Mouse (Mus musculus) embryo, embryonic 11 days (tissue): Measurements from ENCODE around the gene Swsap1.

Experiments
- DNase-seq: peaks from one replicate; pipeline ENCODE4 v3.0.0-alpha.2; 2015

Swsap1 gene

GRCm38 (mm10) chr9:21955570-21956281 lies at the start of gene Swsap1:
Gene Swsap1, plus strand, starts transcription at chr9:21955755.
- DNase-seq: peak; percentile 97

- DNase-seq: no peak
Measured at GRCm38 (mm10) chr9:21908216-21908615, 47.3 kb upstream of the Swsap1 start.

GRCm38 (mm10) chr9:21909474-21910223 lies 45.9 kb upstream of the Swsap1 start:
- no peak for DNase-seq

GRCm38 (mm10) chr9:21916851-21917492 lies 38.6 kb upstream of the Swsap1 start:
- DNase-seq: no peak

GRCm38 (mm10) chr9:21917493-21918034 lies 38.0 kb upstream of the Swsap1 start:
- no peak for DNase-seq

- DNase-seq: peak; percentile 100
Measured at GRCm38 (mm10) chr9:21918035-21918592, 37.4 kb upstream of the Swsap1 start, which contains the start of gene Rab3d. Gene Rab3d, minus strand, starts transcription at chr9:21918192.

GRCm38 (mm10) chr9:21918692-21919384 lies 36.7 kb upstream of the Swsap1 start:
- no peak for DNase-seq

GRCm38 (mm10) chr9:21923036-21923435 lies 32.5 kb upstream of the Swsap1 start:
- no peak for DNase-seq

- no peak for DNase-seq
Measured at GRCm38 (mm10) chr9:21923490-21924098, 32.0 kb upstream of the Swsap1 start.

- DNase-seq: no peak
Measured at GRCm38 (mm10) chr9:21924099-21924493, 31.5 kb upstream of the Swsap1 start.

- no peak for DNase-seq
Measured at GRCm38 (mm10) chr9:21925034-21925433, 30.5 kb upstream of the Swsap1 start.

- DNase-seq: no peak
Measured at GRCm38 (mm10) chr9:21925506-21925905, 30.0 kb upstream of the Swsap1 start.

- no peak for DNase-seq
Measured at GRCm38 (mm10) chr9:21926155-21926554, 29.4 kb upstream of the Swsap1 start.

- no peak for DNase-seq
Measured at GRCm38 (mm10) chr9:21926784-21927183, 28.8 kb upstream of the Swsap1 start.

GRCm38 (mm10) chr9:21927208-21927753 lies 28.3 kb upstream of the Swsap1 start, which contains the start of the genes Ccdc159 and Tmem205:
Gene Ccdc159, plus strand, starts transcription at chr9:21927471.
Gene Tmem205, minus strand, starts transcription at chr9:21927556.
- peak; percentile 99 for DNase-seq

- no peak for DNase-seq
Measured at GRCm38 (mm10) chr9:21929208-21929607, 26.3 kb upstream of the Swsap1 start.

- no peak for DNase-seq
Measured at GRCm38 (mm10) chr9:21932006-21932405, 23.5 kb upstream of the Swsap1 start.

GRCm38 (mm10) chr9:21932445-21933137 lies 23.0 kb upstream of the Swsap1 start:
- DNase-seq: no peak

GRCm38 (mm10) chr9:21934021-21934420 lies 21.5 kb upstream of the Swsap1 start:
- DNase-seq: no peak

GRCm38 (mm10) chr9:21935466-21936131 lies 20.0 kb upstream of the Swsap1 start:
- DNase-seq: no peak
